Mouse (Mus musculus): ENCODE data around the gene Prss33.

The Prss33 gene

DNA sequence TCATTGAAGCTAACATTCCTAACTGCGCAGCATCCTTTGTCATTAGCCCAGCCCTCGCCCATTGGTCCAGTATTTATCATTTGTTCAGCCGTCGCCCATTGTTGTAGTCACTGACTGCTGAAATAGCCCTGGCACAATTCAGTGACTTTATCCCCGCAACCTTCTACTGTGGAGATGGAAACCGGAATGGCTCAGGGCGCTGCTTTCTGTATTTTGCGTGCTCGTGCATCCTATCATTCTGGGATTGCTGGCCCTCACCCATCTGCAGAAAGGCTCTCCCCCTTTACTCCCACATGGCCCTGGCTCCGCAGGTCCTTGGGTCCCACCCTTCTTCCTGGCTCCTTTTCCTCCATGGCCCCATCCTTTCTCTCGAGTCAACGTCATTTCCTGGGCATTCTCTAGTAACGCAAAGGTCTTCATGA lies 49.3 kb downstream of the Prss33 start:
- no peak for DNase-seq (ENCODE audit: extremely low read depth, insufficient read length, low spot score)

DNA sequence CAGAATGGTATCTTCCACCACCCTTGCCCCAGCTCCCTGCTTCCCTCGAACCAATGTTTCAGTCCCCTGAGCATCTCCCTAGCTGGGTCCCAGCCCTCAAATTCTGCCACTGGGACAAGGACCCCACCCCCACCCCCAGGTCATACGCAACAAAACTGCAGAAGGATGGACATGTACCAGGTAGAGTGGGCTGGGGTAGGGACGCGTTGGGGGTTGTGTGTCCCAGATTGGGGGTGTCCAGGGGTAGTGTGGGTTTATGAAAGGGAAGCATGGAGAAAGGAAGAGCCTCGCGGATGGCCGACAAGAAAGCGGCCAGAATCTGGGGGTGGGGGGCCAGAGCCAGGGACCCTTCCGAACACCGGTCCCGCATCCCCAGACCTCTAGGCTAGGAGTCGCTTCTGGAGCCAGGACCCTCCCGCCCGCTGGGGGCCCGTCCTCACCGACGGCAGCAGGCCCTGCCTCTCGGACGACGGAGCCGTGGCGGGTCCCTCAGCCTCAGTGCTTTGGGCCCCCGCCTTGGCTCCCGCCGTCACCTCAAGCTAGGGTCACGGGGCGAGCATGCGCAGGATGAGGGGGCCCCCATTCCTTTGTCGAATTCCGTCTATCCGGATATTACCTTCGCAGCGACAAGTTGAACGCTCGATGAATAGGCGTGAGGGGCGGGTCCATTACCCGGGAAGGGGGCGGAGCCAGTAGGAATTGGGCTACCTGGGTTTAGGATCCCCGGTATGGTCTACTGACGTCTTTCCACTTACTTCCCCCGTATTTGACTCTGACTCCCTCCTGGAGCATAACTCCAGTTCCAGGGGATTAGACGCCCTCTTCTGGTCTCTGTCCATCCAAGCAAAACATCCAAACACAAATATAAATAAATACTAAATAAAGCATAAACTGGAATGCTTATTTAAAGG lies 50.0 kb downstream of the Prss33 start, which contains the start of gene Flywch2:
Flywch2 (minus strand) TSS at position 521 of the 911 bp plus-strand sequence.
- no peak for DNase-seq (ENCODE audit: extremely low read depth, insufficient read length, low spot score)

DNA sequence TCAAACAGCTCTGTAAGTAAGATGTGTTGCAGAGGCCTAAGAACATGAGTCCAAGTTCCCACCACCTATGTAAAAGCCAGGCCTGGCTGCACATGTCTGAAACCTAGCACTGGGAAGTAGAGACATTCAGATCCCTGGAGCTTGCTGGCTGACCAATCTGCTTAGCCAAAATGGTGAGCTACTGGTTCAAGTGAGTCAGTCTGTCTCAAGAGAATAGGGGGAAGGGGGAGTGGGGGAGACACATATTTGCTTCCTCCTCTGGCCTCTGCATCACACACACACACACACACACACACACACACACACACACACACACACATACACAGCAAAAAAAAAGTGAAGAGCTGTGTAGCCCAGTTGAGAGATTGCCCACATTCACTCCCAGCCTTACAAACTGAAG lies 52.5 kb downstream of the Prss33 start:
- DNase-seq (ENCODE audit: extremely low read depth, insufficient read length, low spot score), result no peak
